ENCODE assay signal across 8 mouse cellular contexts in genomic region chr10:8518141-8519013, GRCm38 (mm10). TPM values are rescaled to one million over a fixed set of nuclear protein-coding genes. Genes with fewer than 3 reads are reported as not detected.
DNase-seq lines count a peak whose midpoint lies in the region; ATAC-seq and TF ChIP-seq lines count a peak whose summit lies in the region.

Gene Ust (minus strand): TSS chr10:8518825.

- under 1% methylated on average over 67 of the region's 78 CpGs for WGBS in forebrain, embryonic 11.5 days
- WGBS in heart, embryonic 14.5 days: under 1% methylated on average over 74 of the region's 78 CpGs
- WGBS in kidney, postnatal 0 days: under 1% methylated on average over 56 of the region's 78 CpGs
- WGBS in liver, embryonic 14.5 days (ENCODE audit: insufficient replicate concordance): under 1% methylated on average over 72 of the region's 78 CpGs
- WGBS in stomach, postnatal 0 days: under 1% methylated on average over 45 of the region's 78 CpGs

- peaks cover 47% of the 10 kb centered on the region for H3K79me2 ChIP-seq in C2C12 (ENCODE audit: control insufficient read depth, insufficient read depth)

- H3K4me3 ChIP-seq in C2C12 (ENCODE audit: insufficient read depth, poor library complexity, severe bottlenecking): peak within 1 kb of the TSS; percentile 60
- peak within 1 kb of the TSS; percentile 96 for H3K4me3 ChIP-seq in bone marrow macrophage, adult 2 months (ENCODE audit: insufficient read depth, low read length)
- H3K4me3 ChIP-seq in forebrain, embryonic 11.5 days (ENCODE audit: low read depth, low read length): peak within 1 kb of the TSS; percentile 75
- peak within 1 kb of the TSS; percentile 80 to 81 for H3K4me3 ChIP-seq in heart, embryonic 14.5 days (ENCODE audit: control insufficient read depth in 1 of 2, insufficient read depth in 1 of 2, low read depth in 1 of 2, low read length in 2 of 2)
- peak within 1 kb of the TSS; percentile 77 for H3K4me3 ChIP-seq in kidney, postnatal 0 days (replicated peaks; ENCODE audit: low read depth, low read length)
- H3K4me3 ChIP-seq in liver, embryonic 14.5 days (ENCODE audit: insufficient read depth in 1 of 2, low read depth in 2 of 2, low read length in 2 of 2): peak within 1 kb of the TSS; percentile 43 to 49
- H3K4me3 ChIP-seq in stomach, postnatal 0 days (ENCODE audit: low read depth, low read length): peak within 1 kb of the TSS; percentile 79

- peak; percentile 92 for ATAC-seq in forebrain, embryonic 11.5 days (replicated peaks; ENCODE audit: low FRiP score)
- ATAC-seq in heart, embryonic 14.5 days (ENCODE audit: insufficient number of reproducible peaks, insufficient read depth, low FRiP score, low read depth): peak; percentile 84
- ATAC-seq in kidney, postnatal 0 days (replicated peaks; ENCODE audit: low FRiP score, low read depth): peak; percentile 91
- peak; percentile 60 for ATAC-seq in liver, embryonic 14.5 days (ENCODE audit: insufficient read depth)
- ATAC-seq in stomach, postnatal 0 days (ENCODE audit: low FRiP score, low TSS enrichment): peak; percentile 92

- H3K36me3 ChIP-seq in C2C12 (ENCODE audit: control insufficient read depth, insufficient read depth): no peaks in the 10 kb centered on the region
- H3K36me3 ChIP-seq in forebrain, embryonic 11.5 days (ENCODE audit: control insufficient read depth, insufficient read depth, low read length): no peaks in the 10 kb centered on the region
- no peaks in the 10 kb centered on the region for H3K36me3 ChIP-seq in heart, embryonic 14.5 days (ENCODE audit: control insufficient read depth, insufficient read depth, low read length)
- no peaks in the 10 kb centered on the region for H3K36me3 ChIP-seq in kidney, postnatal 0 days (ENCODE audit: insufficient read depth, low read length)
- no peaks in the 10 kb centered on the region for H3K36me3 ChIP-seq in liver, embryonic 14.5 days (replicated peaks; ENCODE audit: control insufficient read depth, insufficient read depth, low read depth)
- H3K36me3 ChIP-seq in stomach, postnatal 0 days (ENCODE audit: control insufficient read depth, insufficient read depth, low read length): no peaks in the 10 kb centered on the region

- peaks cover 33% of the 10 kb centered on the region for H3K4me1 ChIP-seq in bone marrow macrophage, adult 2 months (ENCODE audit: control insufficient read depth, insufficient read depth, low read length)
- peaks cover 6% of the 10 kb centered on the region; the same call in 1 of the 2 replicates for H3K4me1 ChIP-seq in forebrain, embryonic 11.5 days (replicated peaks; ENCODE audit: control insufficient read depth, insufficient read depth, low read length)
- peaks cover 3 to 6% of the 10 kb centered on the region in 2 experiments; a peak in 2 of 4 replicates for H3K4me1 ChIP-seq in heart, embryonic 14.5 days (ENCODE audit: control insufficient read depth in 2 of 2, insufficient read depth in 2 of 2, low read length in 2 of 2)
- no peaks in the 10 kb centered on the region; the same call in 1 of the 2 replicates for H3K4me1 ChIP-seq in kidney, postnatal 0 days (replicated peaks; ENCODE audit: insufficient read depth, low read length)
- 0 out of 4 replicates have a peak, but pooled peaks cover 0 to 1% of the 10 kb centered on the region in 2 experiments for H3K4me1 ChIP-seq in liver, embryonic 14.5 days (replicated peaks; ENCODE audit: control insufficient read depth in 2 of 2, insufficient read depth in 2 of 2, low read length in 1 of 2)
- no peaks in the 10 kb centered on the region for H3K4me1 ChIP-seq in stomach, postnatal 0 days (replicated peaks; ENCODE audit: control insufficient read depth, insufficient read depth)

- peak; percentile 92 for DNase-seq in forebrain, embryonic 11.5 days (ENCODE audit: low spot score)
- DNase-seq in kidney, postnatal 0 days (ENCODE audit: low spot score): peak; percentile 97
- peak in 1 of 3 experiments; percentile 14 for DNase-seq in liver, embryonic 14.5 days (ENCODE audit: low read depth in 3 of 3, low spot score in 3 of 3)
- DNase-seq in neural tube, embryonic 10.5 days (ENCODE audit: extremely low spot score, low spot score): peak; percentile 86
- peak; percentile 83 for DNase-seq in stomach, postnatal 0 days (ENCODE audit: low spot score)

- peak; percentile 45 for TF ChIP-seq CTCF in C2C12 (IDR thresholded peaks at IDR 0.05; ENCODE audit: control insufficient read depth, insufficient read depth, insufficient read length)
- TF ChIP-seq CTCF in bone marrow macrophage, adult 2 months (IDR thresholded peaks at IDR 0.05; ENCODE audit: low read depth, low read length): no peak
- TF ChIP-seq CTCF in kidney, postnatal 0 days (IDR thresholded peaks at IDR 0.05; ENCODE audit: low read depth): 0 out of 2 replicates have a peak, but pooled peaks have one; percentile 2
- no peak for TF ChIP-seq CTCF in liver, embryonic 14.5 days (IDR thresholded peaks at IDR 0.05; ENCODE audit: low read depth)
- peak; percentile 31 for TF ChIP-seq CTCF in stomach, postnatal 0 days (IDR thresholded peaks at IDR 0.05; ENCODE audit: low read depth)

- H3K9ac ChIP-seq in forebrain, embryonic 11.5 days (ENCODE audit: low read length): peak within 1 kb of the TSS; percentile 79
- peak within 1 kb of the TSS; percentile 79 for H3K9ac ChIP-seq in heart, embryonic 14.5 days (ENCODE audit: low read length)
- peak within 1 kb of the TSS; percentile 67 for H3K9ac ChIP-seq in kidney, postnatal 0 days (ENCODE audit: low read depth, low read length)
- no peak within 1 kb of the TSS for H3K9ac ChIP-seq in liver, embryonic 14.5 days (replicated peaks)
- peak within 1 kb of the TSS; percentile 76 for H3K9ac ChIP-seq in stomach, postnatal 0 days (ENCODE audit: low read length)

- TF ChIP-seq POLR2A in bone marrow macrophage, adult 2 months (IDR thresholded peaks at IDR 0.05; ENCODE audit: borderline replicate concordance, low read depth, low read length): no peak

- H3K9me3 ChIP-seq in forebrain, embryonic 11.5 days (ENCODE audit: control insufficient read depth, low read length): no peaks in the 10 kb centered on the region
- 0 out of 2 replicates have a peak, but pooled peaks cover 3% of the 10 kb centered on the region for H3K9me3 ChIP-seq in heart, embryonic 14.5 days (ENCODE audit: control insufficient read depth, low read length)
- no peaks in the 10 kb centered on the region for H3K9me3 ChIP-seq in kidney, postnatal 0 days (replicated peaks; ENCODE audit: low read length)
- no peaks in the 10 kb centered on the region for H3K9me3 ChIP-seq in liver, embryonic 14.5 days (ENCODE audit: control insufficient read depth, low read length)
- H3K9me3 ChIP-seq in stomach, postnatal 0 days (ENCODE audit: control insufficient read depth, low read length): no peaks in the 10 kb centered on the region

- H3ac ChIP-seq in C2C12 (ENCODE audit: control insufficient read depth, insufficient read length, low read depth): peak within 1 kb of the TSS; percentile 87

- peak within 1 kb of the TSS; percentile 92 for H3K4me2 ChIP-seq in forebrain, embryonic 11.5 days (ENCODE audit: low read depth, low read length, severe bottlenecking)
- H3K4me2 ChIP-seq in heart, embryonic 14.5 days (ENCODE audit: low read length): peak within 1 kb of the TSS; percentile 94
- peak within 1 kb of the TSS; percentile 82 for H3K4me2 ChIP-seq in kidney, postnatal 0 days (ENCODE audit: low read length)
- peak within 1 kb of the TSS; percentile 50 for H3K4me2 ChIP-seq in liver, embryonic 14.5 days (ENCODE audit: low read depth)
- peak within 1 kb of the TSS; percentile 91 for H3K4me2 ChIP-seq in stomach, postnatal 0 days (replicated peaks; ENCODE audit: low read depth)

- H3K27me3 ChIP-seq in C2C12 (ENCODE audit: control insufficient read depth, insufficient read depth, insufficient read length): no peaks in the 10 kb centered on the region
- peaks cover 12% of the 10 kb centered on the region for H3K27me3 ChIP-seq in forebrain, embryonic 11.5 days (ENCODE audit: control insufficient read depth, insufficient read depth, low read length)
- H3K27me3 ChIP-seq in heart, embryonic 14.5 days (ENCODE audit: control insufficient read depth, insufficient read depth, low read length): peaks cover 23% of the 10 kb centered on the region
- H3K27me3 ChIP-seq in kidney, postnatal 0 days (ENCODE audit: insufficient read depth, low read length): no peaks in the 10 kb centered on the region
- peaks cover 26% of the 10 kb centered on the region for H3K27me3 ChIP-seq in liver, embryonic 14.5 days (ENCODE audit: control insufficient read depth, insufficient read depth, low read length)
- H3K27me3 ChIP-seq in stomach, postnatal 0 days (ENCODE audit: control insufficient read depth, insufficient read depth, low read length): no peaks in the 10 kb centered on the region

- no peak for TF ChIP-seq EP300 in liver, embryonic 14.5 days (IDR thresholded peaks at IDR 0.05; ENCODE audit: low read depth)
- TF ChIP-seq EP300 in stomach, postnatal 0 days (optimal IDR thresholded peaks at IDR 0.05): no peak

- peaks cover 19% of the 10 kb centered on the region for H3K79me3 ChIP-seq in C2C12 (ENCODE audit: low read depth)

- peak within 1 kb of the TSS; percentile 73 for H3K27ac ChIP-seq in bone marrow macrophage, adult 2 months (ENCODE audit: insufficient read depth, low read depth, low read length)
- no peak within 1 kb of the TSS for H3K27ac ChIP-seq in forebrain, embryonic 11.5 days (ENCODE audit: low read depth, low read length)
- H3K27ac ChIP-seq in heart, embryonic 14.5 days (replicated peaks in 1 of 2; ENCODE audit: control insufficient read depth in 1 of 2, insufficient read depth in 1 of 2, low read depth in 2 of 2, low read length in 2 of 2): peak within 1 kb of the TSS in 1 of 2 experiments; percentile 48; a peak in 2 of 4 replicates
- peak within 1 kb of the TSS; percentile 74 for H3K27ac ChIP-seq in kidney, postnatal 0 days
- H3K27ac ChIP-seq in liver, embryonic 14.5 days: no peak within 1 kb of the TSS
- H3K27ac ChIP-seq in stomach, postnatal 0 days (replicated peaks): peak within 1 kb of the TSS; percentile 79

TF ChIP-seq in C2C12, 6 proteins besides CTCF, POLR2A, EP300 and RAD21 (continues in another document):
- TF ChIP-seq MAX (IDR thresholded peaks at IDR 0.05): peak; percentile 64
- no peak for TF ChIP-seq FOSL1 (IDR thresholded peaks at IDR 0.05; ENCODE audit: insufficient read depth, low read length, poor library complexity, severe bottlenecking)
- TF ChIP-seq USF1 (IDR thresholded peaks at IDR 0.05; ENCODE audit: low read depth): no peak
- no peak for TF ChIP-seq MYOD1 (IDR thresholded peaks at IDR 0.05; ENCODE audit: control insufficient read depth, insufficient read length, low read depth)

RNA-seq across cellular contexts. Expression of gene Ust, which starts in this region (rescaled TPM):
- polyA plus RNA-seq in C2C12 (2012; fragmentation: generic; extraction: Trizol): 6.9 TPM
- polyA plus RNA-seq in bone marrow macrophage, adult 2 months (2012; ENCODE audit: insufficient read depth, insufficient read length, missing spikeins): 3.9 and 4.0 TPM in 2 replicates
- polyA plus RNA-seq in forebrain, embryonic 11.5 days (2014; fragmentation: Nextera tagmentation; extraction: Ambion mirVana): 3.0 and 3.4 TPM in 2 replicates
- 1.4 and 2.3 TPM in 2 replicates for polyA plus RNA-seq in heart, embryonic 14.5 days (2014; fragmentation: Nextera tagmentation; extraction: Ambion mirVana)
- polyA plus RNA-seq in kidney, postnatal 0 days (2015; fragmentation: Nextera tagmentation; extraction: Ambion mirVana): 4.4 and 4.5 TPM in 2 replicates
- 0.30 and 0.34 TPM in 2 replicates for polyA plus RNA-seq in liver, embryonic 14.5 days (2012; rRNA removed)
- 0.42 and 0.64 TPM in 2 replicates for polyA plus RNA-seq in liver, embryonic 14.5 days (2014; fragmentation: Nextera tagmentation; extraction: Ambion mirVana)
- polyA plus RNA-seq in stomach, postnatal 0 days (2015; fragmentation: Nextera tagmentation; extraction: Ambion mirVana): 2.2 and 2.4 TPM in 2 replicates

Comparison
In these comparisons a context has a peak if more than half of its experiments do, and no peak if none do; other contexts are left out.
1. Peak in ATAC-seq, H3K4me3 ChIP-seq and H3K4me2 ChIP-seq in liver, embryonic 14.5 days; RNA of the gene not detected or under 1 TPM.
2. H3K4me3 ChIP-seq: peak in every context shown above with its lines; median percentile 96 in bone marrow macrophage, adult 2 months; 80 in heart, embryonic 14.5 days; 79 in stomach, postnatal 0 days; 77 in kidney, postnatal 0 days; 75 in forebrain, embryonic 11.5 days; 60 in C2C12; 46 in liver, embryonic 14.5 days.
3. CTCF ChIP-seq: peak in C2C12 (single experiment), kidney, postnatal 0 days (single experiment) and stomach, postnatal 0 days (single experiment); none in bone marrow macrophage, adult 2 months (single experiment) and liver, embryonic 14.5 days (single experiment).
4. H3K27ac ChIP-seq: peak in bone marrow macrophage, adult 2 months (single experiment), kidney, postnatal 0 days (single experiment) and stomach, postnatal 0 days (single experiment); none in forebrain, embryonic 11.5 days (single experiment) and liver, embryonic 14.5 days (single experiment).
5. Peak in every context shown above with its lines, with median percentiles within 50 percentile points of each other: ATAC-seq and H3K4me2 ChIP-seq.